Mouse (Mus musculus) heart, adult 9 months (tissue): ENCODE measurements around the gene Vmn1r172.
"Not testable (repeated sequence)": the region's sequence is repeated elsewhere in the genome, so short reads cannot be mapped to it uniquely, and the experiment has no call there.

Experiments
- DNase-seq, 2 experiments: peaks; one replicate each; pipeline ENCODE4 v3.0.0; 2022; ENCODE audit warnings: low spot score in 2 of 2

The Vmn1r172 gene

DNA sequence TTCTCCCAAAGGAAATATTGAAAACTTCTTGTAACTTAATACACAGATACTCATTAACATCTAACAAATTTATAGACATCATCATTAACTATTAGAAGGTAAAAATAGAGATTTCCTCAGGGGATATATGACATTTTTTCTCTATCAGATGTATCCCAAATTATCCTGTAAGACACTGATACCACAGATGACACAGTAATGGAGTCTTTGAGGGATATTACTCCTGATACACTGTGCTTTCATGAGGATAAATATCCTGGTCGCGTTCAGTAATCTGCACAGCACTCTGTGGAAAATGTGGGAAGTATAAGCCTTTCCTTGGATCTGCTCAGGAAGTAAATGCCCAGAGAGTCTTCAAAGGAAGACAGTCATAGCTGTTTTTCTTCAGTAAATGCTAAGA lies at the start of gene Vmn1r172:
Vmn1r172 (plus strand) TSS at position 301 of the 400 bp plus-strand sequence.
- DNase-seq, result no peak

DNA sequence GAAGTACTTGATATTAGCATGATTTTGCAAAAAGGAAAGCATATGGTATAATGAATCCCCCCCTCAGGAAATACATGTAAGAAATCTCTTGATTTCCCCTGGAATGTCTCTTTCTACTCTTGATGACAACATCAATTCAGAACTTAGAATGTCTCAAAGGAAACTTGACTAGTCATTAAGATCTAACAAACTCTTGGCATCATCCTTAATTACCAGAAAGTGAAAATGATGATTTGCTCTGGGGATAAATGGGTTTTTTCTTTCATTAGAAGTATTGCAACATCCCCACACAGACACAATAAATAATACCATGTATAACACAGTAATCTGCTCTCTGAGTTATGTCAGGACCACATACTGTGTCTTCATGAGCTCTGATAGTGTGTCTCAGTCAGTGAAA lies 27.7 kb upstream of the Vmn1r172 start, which contains the start of gene Vmn1r171:
Vmn1r171 (plus strand) TSS at position 301 of the 400 bp plus-strand sequence.
- DNase-seq, result no peak

DNA sequence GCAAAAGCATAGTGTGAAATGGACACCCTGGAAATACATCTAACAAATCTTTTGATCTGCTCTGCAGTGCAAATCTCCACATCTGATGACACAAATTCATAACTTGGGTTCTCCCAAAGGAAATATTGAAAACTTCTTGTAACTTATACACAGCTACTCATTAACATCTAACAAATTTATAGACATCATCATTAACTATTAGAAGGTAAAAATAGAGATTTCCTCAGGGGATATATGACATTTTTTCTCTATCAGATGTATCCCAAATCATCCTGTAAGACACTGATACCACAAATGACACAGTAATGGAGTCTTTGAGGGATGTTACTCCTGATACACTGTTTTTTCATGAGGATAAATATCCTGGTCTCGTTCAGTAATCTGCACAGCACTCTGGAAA lies 42.3 kb downstream of the Vmn1r172 start, which contains the start of gene Vmn1r173:
Vmn1r173 (plus strand) TSS at position 301 of the 400 bp plus-strand sequence.
- DNase-seq, result not testable (repeated sequence)
